28 mouse cellular contexts compared by ENCODE assay signal in the genomic region with DNA sequence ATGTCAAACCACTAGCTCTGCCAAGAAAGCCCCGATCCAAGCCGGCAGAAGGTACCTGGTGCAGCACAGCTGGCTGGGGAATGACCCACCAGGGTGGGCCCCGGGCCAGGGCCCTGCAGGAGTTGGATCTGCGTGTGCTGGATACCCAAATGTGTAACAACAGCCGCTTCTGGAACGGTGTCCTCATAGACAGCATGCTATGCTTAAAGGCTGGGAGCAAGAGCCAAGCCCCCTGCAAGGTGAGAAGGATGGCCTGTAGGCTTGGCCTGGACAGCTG. TPM values are rescaled to one million over a fixed set of nuclear protein-coding genes. Genes with fewer than 3 reads are reported as not detected.
DNase-seq lines count a peak whose midpoint lies in the region; ATAC-seq lines count a peak whose summit lies in the region.
"Had no signal": no experiment of that assay in that cellular context is flagged by ENCODE, and none has a peak within 500 bp of the region (broad histone marks: within the 10 kb centered on the region; RNA-seq: fewer than 3 reads in every experiment).

No protein-coding gene starts in this region.

- peaks cover 21% of the 10 kb centered on the region for H3K4me1 ChIP-seq in heart, embryonic 12.5 days (replicated peaks)
- H3K4me1 ChIP-seq in midbrain, embryonic 13.5 days (replicated peaks) = no peaks in the 10 kb centered on the region; the same call in 1 of the 2 replicates
- no peaks in the 10 kb centered on the region for H3K4me1 ChIP-seq in midbrain, embryonic 11.5 days (ENCODE audit: control insufficient read depth, insufficient read depth, low read length)
- H3K4me1 ChIP-seq in limb, embryonic 15.5 days = peaks cover 36% of the 10 kb centered on the region

- no peaks in the 10 kb centered on the region for H3K27me3 ChIP-seq in heart, embryonic 12.5 days (replicated peaks)
- no peaks in the 10 kb centered on the region for H3K27me3 ChIP-seq in midbrain, embryonic 13.5 days
- no peaks in the 10 kb centered on the region for H3K27me3 ChIP-seq in midbrain, embryonic 11.5 days (ENCODE audit: control insufficient read depth, insufficient read depth, low read length)
- no peaks in the 10 kb centered on the region for H3K27me3 ChIP-seq in limb, embryonic 15.5 days
- H3K27me3 ChIP-seq: embryonic facial prominence, embryonic 15.5 days; forebrain, embryonic 12.5 days; liver, embryonic 15.5 days had no signal

- DNase-seq in cerebellum, postnatal 14 days = peak; percentile 70 to 71
- no peak for DNase-seq in cerebellum, postnatal 4 days (ENCODE audit: low spot score in 2 of 2)
- DNase-seq in heart, adult 9 months (ENCODE audit: low spot score in 2 of 2) = no peak
- no peak for DNase-seq in midbrain, embryonic 11.5 days (ENCODE audit: low spot score, missing footprints)
- DNase-seq in gastrocnemius, postnatal 25 days = no peak
- DNase-seq: cerebellum, adult 11 months; cerebellum, postnatal 36 days; embryo, embryonic 11 days; forebrain, postnatal 0 days; gastrocnemius, postnatal 36 days; kidney, adult 18-20 months; kidney, postnatal 36 days; lung, embryonic 14.5 days; lung, postnatal 14 days; right cerebral cortex, postnatal 4 days; thymus, adult 18-20 months; thymus, postnatal 25 days had no signal

- H3K36me3 ChIP-seq in heart, embryonic 12.5 days = peaks cover 4% of the 10 kb centered on the region
- H3K36me3 ChIP-seq in midbrain, embryonic 13.5 days = peaks cover under 1% of the 10 kb centered on the region
- H3K36me3 ChIP-seq in midbrain, embryonic 11.5 days (ENCODE audit: control insufficient read depth, insufficient read depth, low read length) = no peaks in the 10 kb centered on the region
- H3K36me3 ChIP-seq in limb, embryonic 15.5 days = peaks cover under 1% of the 10 kb centered on the region; the same call in 1 of the 2 replicates

- 81% methylated on average over 6 of the region's 6 CpGs for WGBS in heart, embryonic 12.5 days
- WGBS in midbrain, embryonic 13.5 days = 87% methylated on average over 6 of the region's 6 CpGs
- 84% methylated on average over 6 of the region's 6 CpGs for WGBS in midbrain, embryonic 11.5 days
- WGBS in limb, embryonic 15.5 days = 54% methylated on average over 6 of the region's 6 CpGs

- peaks cover 4% of the 10 kb centered on the region for H3K9me3 ChIP-seq in heart, embryonic 12.5 days (replicated peaks)
- no peaks in the 10 kb centered on the region for H3K9me3 ChIP-seq in midbrain, embryonic 13.5 days
- no peaks in the 10 kb centered on the region; the same call in 1 of the 2 replicates for H3K9me3 ChIP-seq in midbrain, embryonic 11.5 days (ENCODE audit: control insufficient read depth, low read length)
- H3K9me3 ChIP-seq in limb, embryonic 15.5 days = no peaks in the 10 kb centered on the region
- H3K9me3 ChIP-seq: embryonic facial prominence, embryonic 15.5 days; forebrain, embryonic 12.5 days; liver, embryonic 15.5 days had no signal

- H3K27ac ChIP-seq in heart, embryonic 12.5 days (ENCODE audit: poor library complexity, severe bottlenecking) = no peak overlapping the region
- H3K27ac ChIP-seq in midbrain, embryonic 13.5 days = no peak overlapping the region
- H3K27ac ChIP-seq in midbrain, embryonic 11.5 days (ENCODE audit: low read depth, low read length) = no peak overlapping the region
- peak overlapping the region; percentile 88 for H3K27ac ChIP-seq in limb, embryonic 15.5 days
- H3K27ac ChIP-seq: embryonic facial prominence, embryonic 15.5 days; forebrain, embryonic 12.5 days; layer of hippocampus, adult 2 months; liver, embryonic 15.5 days; stomach, postnatal 0 days had no signal

- no peak overlapping the region for H3K4me3 ChIP-seq in heart, embryonic 12.5 days
- H3K4me3 ChIP-seq in midbrain, embryonic 13.5 days (replicated peaks) = no peak overlapping the region
- no peak overlapping the region for H3K4me3 ChIP-seq in midbrain, embryonic 11.5 days (ENCODE audit: low read depth, low read length)
- H3K4me3 ChIP-seq in limb, embryonic 15.5 days = no peak overlapping the region
- H3K4me3 ChIP-seq: embryonic facial prominence, embryonic 15.5 days; forebrain, embryonic 12.5 days; layer of hippocampus, adult 2 months; liver, embryonic 15.5 days had no signal

- no peak for ATAC-seq in heart, embryonic 12.5 days (ENCODE audit: insufficient number of reproducible peaks, low FRiP score)
- no peak for ATAC-seq in midbrain, embryonic 13.5 days
- no peak for ATAC-seq in midbrain, embryonic 11.5 days (ENCODE audit: low FRiP score)
- 0 out of 2 replicates have a peak, but pooled peaks have one; percentile 13 for ATAC-seq in limb, embryonic 15.5 days (ENCODE audit: insufficient number of reproducible peaks, low FRiP score, low TSS enrichment, low read depth)
- ATAC-seq: forebrain, postnatal 0 days; hindbrain, embryonic 16.5 days; midbrain, embryonic 16.5 days had no signal

- H3K4me2 ChIP-seq in heart, embryonic 12.5 days = no peak overlapping the region
- no peak overlapping the region for H3K4me2 ChIP-seq in midbrain, embryonic 13.5 days (replicated peaks)
- no peak overlapping the region for H3K4me2 ChIP-seq in midbrain, embryonic 11.5 days
- no peak overlapping the region for H3K4me2 ChIP-seq in limb, embryonic 15.5 days
- H3K4me2 ChIP-seq: embryonic facial prominence, embryonic 15.5 days; forebrain, embryonic 12.5 days; liver, embryonic 15.5 days; lung, embryonic 14.5 days had no signal

- H3K9ac ChIP-seq in heart, embryonic 12.5 days = 0 out of 2 replicates have a peak overlapping the region, but pooled peaks have one; percentile 10
- H3K9ac ChIP-seq in midbrain, embryonic 13.5 days (replicated peaks) = 0 out of 2 replicates have a peak overlapping the region, but pooled peaks have one; percentile 7
- no peak overlapping the region for H3K9ac ChIP-seq in midbrain, embryonic 11.5 days (ENCODE audit: low read length)
- no peak overlapping the region for H3K9ac ChIP-seq in limb, embryonic 15.5 days
- H3K9ac ChIP-seq: embryonic facial prominence, embryonic 15.5 days; forebrain, embryonic 12.5 days; forebrain, postnatal 0 days; liver, embryonic 15.5 days had no signal

RNA-seq across cellular contexts. Expression of a gene that starts 5.5 kb away (rescaled TPM):
- 0.78 and 0.83 TPM in 2 replicates for polyA plus RNA-seq in heart, embryonic 12.5 days (2016; fragmentation: Nextera tagmentation; extraction: Ambion mirVana)
- 1.4 and 1.7 TPM in 2 replicates for polyA plus RNA-seq in midbrain, embryonic 13.5 days (2015; fragmentation: Nextera tagmentation; extraction: Ambion mirVana)
- 0.27 and 0.58 TPM in 2 replicates for polyA plus RNA-seq in midbrain, embryonic 11.5 days (2014; fragmentation: Nextera tagmentation; extraction: Ambion mirVana)
- polyA plus RNA-seq in limb, embryonic 15.5 days (2015; fragmentation: Nextera tagmentation; extraction: Ambion mirVana) = 0.86 and 1.3 TPM in 2 replicates
- 1 to 10 TPM; 4.0 to 4.4 TPM for total RNA-seq in gastrocnemius, postnatal 25 days (2021)

RNA-seq across cellular contexts. Expression of a gene that starts 10.0 kb away (rescaled TPM):
- 1,289 and 1,310 TPM in 2 replicates for polyA plus RNA-seq in heart, embryonic 12.5 days (2016; fragmentation: Nextera tagmentation; extraction: Ambion mirVana)
- 564 and 608 TPM in 2 replicates for polyA plus RNA-seq in midbrain, embryonic 13.5 days (2015; fragmentation: Nextera tagmentation; extraction: Ambion mirVana)
- 576 and 580 TPM in 2 replicates for polyA plus RNA-seq in midbrain, embryonic 11.5 days (2014; fragmentation: Nextera tagmentation; extraction: Ambion mirVana)
- 910 and 960 TPM in 2 replicates for polyA plus RNA-seq in limb, embryonic 15.5 days (2015; fragmentation: Nextera tagmentation; extraction: Ambion mirVana)
- 100 to 1,000 TPM; 513 to 650 TPM for total RNA-seq in gastrocnemius, postnatal 25 days (2021)

RNA-seq across cellular contexts. Expression of a gene that starts 12.3 kb away (rescaled TPM):
- polyA plus RNA-seq in heart, embryonic 12.5 days (2016; fragmentation: Nextera tagmentation; extraction: Ambion mirVana) = 151 and 152 TPM in 2 replicates
- 109 and 110 TPM in 2 replicates for polyA plus RNA-seq in midbrain, embryonic 13.5 days (2015; fragmentation: Nextera tagmentation; extraction: Ambion mirVana)
- polyA plus RNA-seq in midbrain, embryonic 11.5 days (2014; fragmentation: Nextera tagmentation; extraction: Ambion mirVana) = 149 and 178 TPM in 2 replicates
- 100 and 110 TPM in 2 replicates for polyA plus RNA-seq in limb, embryonic 15.5 days (2015; fragmentation: Nextera tagmentation; extraction: Ambion mirVana)
- total RNA-seq in gastrocnemius, postnatal 25 days (2021) = 100 to 1,000 TPM; 329 to 332 TPM

RNA-seq across cellular contexts. Expression of a gene that starts 22.1 kb away (rescaled TPM):
- not detected in 2 replicates for polyA plus RNA-seq in heart, embryonic 12.5 days (2016; fragmentation: Nextera tagmentation; extraction: Ambion mirVana)
- 0.18 and 0.43 TPM in 2 replicates for polyA plus RNA-seq in midbrain, embryonic 13.5 days (2015; fragmentation: Nextera tagmentation; extraction: Ambion mirVana)
- 0.22 TPM in 2 replicates for polyA plus RNA-seq in midbrain, embryonic 11.5 days (2014; fragmentation: Nextera tagmentation; extraction: Ambion mirVana)
- polyA plus RNA-seq in limb, embryonic 15.5 days (2015; fragmentation: Nextera tagmentation; extraction: Ambion mirVana) = 0.08 TPM in 1 of 2 replicates, not detected in the other
- total RNA-seq in gastrocnemius, postnatal 25 days (2021) = under 1 TPM; 0.67 TPM
- total RNA-seq: neutrophil, adult 5-6 weeks had no signal
- polyA plus RNA-seq: lung, embryonic 14.5 days had no signal

RNA-seq across cellular contexts. Expression of a gene that starts 25.1 kb away (rescaled TPM):
- 41.9 and 46.0 TPM in 2 replicates for polyA plus RNA-seq in heart, embryonic 12.5 days (2016; fragmentation: Nextera tagmentation; extraction: Ambion mirVana)
- 80.8 and 84.1 TPM in 2 replicates for polyA plus RNA-seq in midbrain, embryonic 13.5 days (2015; fragmentation: Nextera tagmentation; extraction: Ambion mirVana)
- 65.5 and 69.6 TPM in 2 replicates for polyA plus RNA-seq in midbrain, embryonic 11.5 days (2014; fragmentation: Nextera tagmentation; extraction: Ambion mirVana)
- 54.6 and 58.9 TPM in 2 replicates for polyA plus RNA-seq in limb, embryonic 15.5 days (2015; fragmentation: Nextera tagmentation; extraction: Ambion mirVana)
- 10 to 100 TPM; 19.1 to 19.6 TPM for total RNA-seq in gastrocnemius, postnatal 25 days (2021)

Comparison
In these comparisons a context has a peak if more than half of its experiments do, and no peak if none do; other contexts are left out.
1. DNase-seq: peak in cerebellum, postnatal 14 days (2 of 2); none in cerebellum, postnatal 4 days (0 of 2), heart, adult 9 months (0 of 2), midbrain, embryonic 11.5 days (single experiment) and gastrocnemius, postnatal 25 days (single experiment).
2. H3K9ac ChIP-seq: peak in heart, embryonic 12.5 days (single experiment) and midbrain, embryonic 13.5 days (single experiment); none in midbrain, embryonic 11.5 days (single experiment) and limb, embryonic 15.5 days (single experiment).